Mouse (Mus musculus): ENCODE measurements around the gene Muc3a. TPM values are rescaled to one million over a fixed set of nuclear protein-coding genes. Genes with fewer than 3 reads are reported as not detected.

Muc3a gene
- 0.11 and 0.13 TPM in 2 replicates for polyA plus RNA-seq (2014; fragmentation: Nextera tagmentation; extraction: Ambion mirVana)

DNA sequence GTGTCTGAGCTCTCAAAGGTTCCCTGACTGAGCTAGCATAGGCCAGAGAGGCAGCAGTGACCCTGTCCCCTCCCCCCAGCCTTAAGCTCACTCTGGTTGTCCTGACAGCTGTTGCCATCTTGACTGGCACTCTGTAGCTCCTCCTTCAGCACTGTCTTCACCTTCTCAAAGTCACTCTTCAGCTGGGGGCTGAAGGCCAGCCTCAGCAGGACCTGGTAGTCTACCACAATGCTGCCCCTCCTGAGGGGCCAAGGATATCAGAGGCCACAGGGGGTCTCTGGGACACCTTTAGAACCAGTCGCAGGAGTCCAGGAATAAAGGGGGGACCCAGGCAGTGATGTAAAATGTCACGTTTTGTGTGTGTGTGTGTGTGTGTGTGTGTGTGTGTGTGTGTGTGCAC, at the start of gene Muc3a:
Gene Muc3a, minus strand, starts transcription at position 101 of the 400 bp plus-strand sequence.
- ATAC-seq (ENCODE audit: low FRiP score, low TSS enrichment): no peak
- H3K4me3 ChIP-seq (ENCODE audit: low read length): no peak within 1 kb of the TSS
- no peak within 1 kb of the TSS for H3K27ac ChIP-seq (ENCODE audit: low read depth, low read length)
- no peak within 1 kb of the TSS for H3K9ac ChIP-seq (ENCODE audit: low read depth, low read length)
- no peak within 1 kb of the TSS for H3K4me2 ChIP-seq (replicated peaks; ENCODE audit: low read depth, low read length)
- no peaks in the 10 kb centered on the region for H3K27me3 ChIP-seq (ENCODE audit: control insufficient read depth, insufficient read depth, low read length)
- H3K4me1 ChIP-seq (ENCODE audit: control insufficient read depth, insufficient read depth, low read length): no peaks in the 10 kb centered on the region
- H3K9me3 ChIP-seq (ENCODE audit: control insufficient read depth, low read length): no peaks in the 10 kb centered on the region
- no peaks in the 10 kb centered on the region for H3K36me3 ChIP-seq (ENCODE audit: control insufficient read depth, insufficient read depth, low read length)
- 81% methylated on average over 2 of the region's 2 CpGs for WGBS

DNA sequence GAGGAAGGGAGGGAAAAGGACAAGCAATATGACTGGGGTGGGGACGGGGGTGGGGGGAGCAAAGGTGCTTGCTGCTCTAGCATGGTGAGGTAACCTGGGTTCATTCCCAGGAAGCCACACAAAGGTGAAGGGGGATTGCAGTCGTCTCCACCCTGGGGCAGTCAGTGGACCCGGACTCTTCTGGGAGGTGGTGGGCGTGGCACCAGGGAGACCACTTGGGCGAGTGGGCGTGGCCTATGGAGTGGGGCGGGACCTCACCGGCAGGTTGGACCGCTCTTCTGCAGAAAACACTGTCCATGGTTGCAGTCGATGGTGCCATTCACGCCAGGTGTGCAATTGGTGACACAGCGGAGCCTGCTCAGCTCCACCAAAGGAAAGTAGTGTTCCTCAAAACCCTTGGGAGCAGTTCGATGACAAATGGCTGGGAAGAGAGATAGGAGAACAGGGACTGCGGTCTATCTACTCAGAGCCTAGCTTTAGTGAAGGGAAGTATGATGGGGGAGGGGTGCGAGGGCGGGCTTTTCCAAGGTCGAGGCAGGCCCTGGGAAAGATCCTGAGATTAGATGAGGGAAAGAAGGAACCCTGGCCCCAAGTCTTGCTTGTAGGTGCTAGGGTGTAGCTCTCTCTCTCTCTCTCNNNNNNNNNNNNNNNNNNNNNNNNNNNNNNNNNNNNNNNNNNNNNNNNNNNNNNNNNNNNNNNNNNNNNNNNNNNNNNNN, 917 bp downstream of the Muc3a start:
- no peaks in the 10 kb centered on the region for H3K9me3 ChIP-seq (ENCODE audit: control insufficient read depth, low read length)
- H3K4me2 ChIP-seq (replicated peaks; ENCODE audit: low read depth, low read length): no peak overlapping the region
- ATAC-seq (ENCODE audit: low FRiP score, low TSS enrichment): no peak
- no peaks in the 10 kb centered on the region for H3K4me1 ChIP-seq (ENCODE audit: control insufficient read depth, insufficient read depth, low read length)
- H3K27ac ChIP-seq (ENCODE audit: low read depth, low read length): no peak overlapping the region
- H3K27me3 ChIP-seq (ENCODE audit: control insufficient read depth, insufficient read depth, low read length): no peaks in the 10 kb centered on the region
- no peak overlapping the region for H3K4me3 ChIP-seq (ENCODE audit: low read length)
- no peaks in the 10 kb centered on the region for H3K36me3 ChIP-seq (ENCODE audit: control insufficient read depth, insufficient read depth, low read length)
- WGBS: 17% methylated on average over 17 of the region's 17 CpGs
- no peak overlapping the region for H3K9ac ChIP-seq (ENCODE audit: low read depth, low read length)

DNA sequence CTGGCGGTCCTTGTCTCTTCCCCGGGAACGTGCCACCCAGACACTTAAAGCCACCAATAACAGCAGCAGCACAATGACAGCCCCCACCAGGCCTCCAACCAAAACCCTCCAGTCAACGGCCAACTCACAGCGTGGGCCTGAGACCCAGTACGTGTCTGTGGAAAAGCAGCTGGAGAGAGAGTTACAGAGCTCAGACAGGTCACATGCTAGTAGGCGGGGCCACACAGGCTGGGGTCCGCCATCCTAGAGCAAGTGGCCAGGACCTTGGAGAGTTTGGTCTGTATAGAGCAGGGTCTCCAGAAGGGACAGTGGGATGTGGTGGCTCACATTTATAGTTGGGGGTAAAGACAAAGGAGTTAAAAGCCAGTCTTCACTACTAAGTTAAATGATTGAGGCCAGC, 1.5 kb downstream of the Muc3a start:
- H3K9me3 ChIP-seq (ENCODE audit: control insufficient read depth, low read length): no peaks in the 10 kb centered on the region
- no peak overlapping the region for H3K4me2 ChIP-seq (replicated peaks; ENCODE audit: low read depth, low read length)
- no peaks in the 10 kb centered on the region for H3K4me1 ChIP-seq (ENCODE audit: control insufficient read depth, insufficient read depth, low read length)
- H3K4me3 ChIP-seq (ENCODE audit: low read length): no peak overlapping the region
- H3K36me3 ChIP-seq (ENCODE audit: control insufficient read depth, insufficient read depth, low read length): no peaks in the 10 kb centered on the region
- ATAC-seq (ENCODE audit: low FRiP score, low TSS enrichment): no peak
- no peaks in the 10 kb centered on the region for H3K27me3 ChIP-seq (ENCODE audit: control insufficient read depth, insufficient read depth, low read length)
- H3K27ac ChIP-seq (ENCODE audit: low read depth, low read length): no peak overlapping the region
- 71% methylated on average over 8 of the region's 8 CpGs for WGBS
- H3K9ac ChIP-seq (ENCODE audit: low read depth, low read length): no peak overlapping the region

DNA sequence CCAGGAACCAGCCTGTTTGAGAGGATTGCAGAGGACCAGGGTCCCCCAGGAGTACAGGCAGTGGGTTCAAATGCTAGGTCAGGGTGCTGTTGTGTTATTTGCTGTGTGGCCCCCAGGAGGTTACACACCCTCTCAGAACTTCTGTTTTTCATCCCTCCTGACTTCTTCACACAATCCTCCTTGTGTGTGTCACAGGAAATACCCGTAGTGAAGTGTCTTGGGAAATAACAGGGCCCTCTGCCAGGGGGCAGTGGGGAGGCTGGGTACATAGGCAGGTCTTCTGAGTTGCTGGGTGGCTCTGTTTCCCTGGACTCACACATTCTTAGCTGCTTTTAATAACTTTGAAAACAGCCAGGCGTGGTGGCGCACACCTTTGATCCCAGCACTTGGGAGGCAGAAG, 6.9 kb downstream of the Muc3a start:
- WGBS: 79% methylated on average over 3 of the region's 3 CpGs
- Histone ChIP-seq H3K9ac (ENCODE audit: low read depth, low read length) (no peak overlapping the region), H3K4me1 (ENCODE audit: control insufficient read depth, insufficient read depth, low read length) (no peaks in the 10 kb centered on the region), H3K27ac (ENCODE audit: low read depth, low read length) (no peak overlapping the region), H3K9me3 (ENCODE audit: control insufficient read depth, low read length) (no peaks in the 10 kb centered on the region), H3K4me3 (ENCODE audit: low read length) (no peak overlapping the region), H3K36me3 (ENCODE audit: control insufficient read depth, insufficient read depth, low read length) (no peaks in the 10 kb centered on the region), H3K27me3 (ENCODE audit: control insufficient read depth, insufficient read depth, low read length) (no peaks in the 10 kb centered on the region), H3K4me2 (replicated peaks; ENCODE audit: low read depth, low read length) (no peak overlapping the region)
- ATAC-seq (ENCODE audit: low FRiP score, low TSS enrichment): no peak

DNA sequence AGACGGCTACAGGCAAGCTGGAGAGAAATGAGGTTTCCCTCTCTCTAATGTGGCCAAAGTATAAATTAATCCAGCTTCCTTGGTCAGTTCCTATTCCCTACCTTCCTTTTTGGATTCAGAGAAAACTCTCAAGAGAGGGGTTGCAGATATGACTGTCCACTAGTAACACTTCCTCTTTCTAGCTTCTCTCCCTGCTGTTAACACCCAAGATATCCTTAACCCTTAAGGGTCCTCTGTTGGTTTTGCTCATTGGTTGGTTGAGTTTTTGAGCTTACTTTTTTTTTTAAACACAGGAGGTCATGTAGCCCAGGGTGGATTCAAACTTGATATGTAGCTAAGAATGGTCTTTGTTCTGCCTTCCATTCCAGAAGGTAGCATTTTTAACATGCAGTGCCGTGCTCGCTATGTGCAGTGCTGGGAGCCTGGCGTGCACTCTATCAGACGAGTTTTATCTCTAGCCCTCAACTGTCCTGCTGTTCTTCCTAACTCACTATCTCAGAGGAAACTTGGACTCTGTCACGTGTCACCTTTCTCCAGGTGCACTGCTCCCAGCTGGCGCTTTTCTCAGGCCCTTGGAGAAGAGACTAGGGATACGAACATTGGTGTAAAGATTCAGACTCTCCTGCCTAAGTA, 17.6 kb downstream of the Muc3a start:
- Histone ChIP-seq H3K4me1 (ENCODE audit: control insufficient read depth, insufficient read depth, low read length) (no peaks in the 10 kb centered on the region), H3K36me3 (ENCODE audit: control insufficient read depth, insufficient read depth, low read length) (no peaks in the 10 kb centered on the region), H3K9me3 (ENCODE audit: control insufficient read depth, low read length) (no peaks in the 10 kb centered on the region), H3K9ac (ENCODE audit: low read depth, low read length) (no peak overlapping the region), H3K4me2 (replicated peaks; ENCODE audit: low read depth, low read length) (no peak overlapping the region), H3K4me3 (ENCODE audit: low read length) (no peak overlapping the region), H3K27ac (ENCODE audit: low read depth, low read length) (no peak overlapping the region), H3K27me3 (ENCODE audit: control insufficient read depth, insufficient read depth, low read length) (no peaks in the 10 kb centered on the region; the same call in 1 of the 2 replicates)
- no peak for ATAC-seq (ENCODE audit: low FRiP score, low TSS enrichment)
- WGBS: 81% methylated on average over 8 of the region's 8 CpGs

DNA sequence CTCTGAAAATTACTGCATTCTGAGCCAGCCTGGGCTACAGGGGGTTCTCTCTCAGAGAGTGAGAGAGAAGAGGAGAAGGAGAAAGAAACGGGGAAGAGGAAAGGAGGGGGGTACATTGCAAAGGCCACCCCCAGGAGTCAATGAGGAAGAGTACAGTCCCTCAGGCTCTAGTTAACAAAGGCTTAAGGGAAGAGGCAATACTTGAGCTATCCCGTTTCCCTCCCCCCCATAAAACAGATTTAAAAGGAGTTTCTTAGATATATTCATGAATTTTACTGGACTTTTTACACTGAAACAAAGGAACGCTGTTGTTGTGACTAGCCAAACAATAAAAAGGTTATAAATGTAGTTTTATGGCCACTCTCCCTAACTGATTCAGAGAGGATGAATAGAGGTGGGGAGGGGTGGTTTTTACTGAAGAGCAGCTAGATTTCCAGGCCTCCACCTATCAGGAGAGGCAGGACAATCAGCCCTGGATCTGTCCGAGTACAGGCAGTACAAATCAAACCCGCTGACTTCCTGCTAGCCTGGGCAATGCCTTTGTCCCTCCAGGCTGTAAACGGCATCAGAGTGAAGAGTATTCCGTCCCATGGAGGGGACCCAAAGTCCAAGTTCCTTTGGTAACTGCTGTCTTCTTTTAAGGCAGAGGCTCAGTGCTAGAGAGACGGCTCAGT, 18.8 kb downstream of the Muc3a start:
- peaks cover 3% of the 10 kb centered on the region for H3K27me3 ChIP-seq (ENCODE audit: control insufficient read depth, insufficient read depth, low read length)
- H3K9me3 ChIP-seq (ENCODE audit: control insufficient read depth, low read length): no peaks in the 10 kb centered on the region
- ATAC-seq (ENCODE audit: low FRiP score, low TSS enrichment): no peak
- H3K4me3 ChIP-seq (ENCODE audit: low read length): no peak overlapping the region
- 27% methylated on average over 8 of the region's 8 CpGs for WGBS
- no peaks in the 10 kb centered on the region for H3K36me3 ChIP-seq (ENCODE audit: control insufficient read depth, insufficient read depth, low read length)
- H3K4me1 ChIP-seq (ENCODE audit: control insufficient read depth, insufficient read depth, low read length): no peaks in the 10 kb centered on the region
- no peak overlapping the region for H3K9ac ChIP-seq (ENCODE audit: low read depth, low read length)
- H3K27ac ChIP-seq (ENCODE audit: low read depth, low read length): no peak overlapping the region
- no peak overlapping the region for H3K4me2 ChIP-seq (replicated peaks; ENCODE audit: low read depth, low read length)

DNA sequence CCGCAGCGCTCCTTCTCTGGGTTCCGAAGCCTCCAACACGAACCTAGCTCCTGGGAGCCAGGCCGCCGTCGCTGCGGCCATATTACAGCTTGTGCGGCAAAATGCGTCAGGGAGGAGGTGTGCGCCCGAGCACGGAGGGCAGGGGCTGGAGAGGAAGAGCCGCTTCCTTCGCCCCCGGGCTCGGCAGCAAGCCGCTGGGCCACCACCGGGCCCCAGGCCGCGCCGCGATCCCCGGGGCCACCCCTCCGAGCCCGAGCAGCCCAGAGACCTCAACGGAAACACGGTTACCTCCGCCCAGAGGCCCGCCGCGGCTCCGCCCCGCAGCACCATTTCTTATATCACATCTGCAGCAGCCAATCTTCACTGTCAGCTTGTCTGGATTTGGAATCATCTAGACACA, 22.9 kb downstream of the Muc3a start:
- Histone ChIP-seq H3K4me3 (ENCODE audit: low read length) (peak overlapping the region; percentile 50), H3K4me1 (ENCODE audit: control insufficient read depth, insufficient read depth, low read length) (no peaks in the 10 kb centered on the region), H3K27ac (ENCODE audit: low read depth, low read length) (no peak overlapping the region), H3K27me3 (ENCODE audit: control insufficient read depth, insufficient read depth, low read length) (peaks cover 3% of the 10 kb centered on the region), H3K9ac (ENCODE audit: low read depth, low read length) (peak overlapping the region; percentile 57), H3K4me2 (replicated peaks; ENCODE audit: low read depth, low read length) (peak overlapping the region; percentile 84), H3K36me3 (ENCODE audit: control insufficient read depth, insufficient read depth, low read length) (no peaks in the 10 kb centered on the region), H3K9me3 (ENCODE audit: control insufficient read depth, low read length) (no peaks in the 10 kb centered on the region)
- under 1% methylated on average over 34 of the region's 34 CpGs for WGBS
- ATAC-seq (ENCODE audit: low FRiP score, low TSS enrichment): 0 out of 2 replicates have a peak, but pooled peaks have one; percentile 57

DNA sequence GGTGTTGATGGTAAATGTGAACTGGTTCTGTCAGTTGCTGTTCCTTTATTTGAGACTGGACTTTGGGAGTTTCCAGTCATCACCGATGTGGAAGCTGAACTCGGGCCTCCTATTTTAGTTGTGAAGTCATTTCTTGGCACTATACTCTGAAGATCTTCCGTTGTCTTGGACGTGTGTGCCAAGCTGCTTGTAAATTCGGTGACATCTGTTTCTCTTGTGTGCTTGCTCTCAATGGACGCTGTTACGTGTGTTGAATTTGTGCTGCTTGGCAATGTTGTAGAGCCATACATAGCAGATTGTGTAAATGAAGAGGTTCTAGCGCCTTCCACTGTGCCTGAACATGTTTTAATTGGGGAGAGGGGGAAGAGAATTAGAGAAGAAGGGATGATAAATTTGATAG, 26.8 kb downstream of the Muc3a start:
- H3K36me3 ChIP-seq (ENCODE audit: control insufficient read depth, insufficient read depth, low read length): no peaks in the 10 kb centered on the region
- H3K9ac ChIP-seq (ENCODE audit: low read depth, low read length): no peak overlapping the region
- 94% methylated on average over 8 of the region's 8 CpGs for WGBS
- no peak overlapping the region for H3K4me3 ChIP-seq (ENCODE audit: low read length)
- H3K27ac ChIP-seq (ENCODE audit: low read depth, low read length): no peak overlapping the region
- no peak for ATAC-seq (ENCODE audit: low FRiP score, low TSS enrichment)
- peaks cover 3% of the 10 kb centered on the region for H3K27me3 ChIP-seq (ENCODE audit: control insufficient read depth, insufficient read depth, low read length)
- H3K9me3 ChIP-seq (ENCODE audit: control insufficient read depth, low read length): no peaks in the 10 kb centered on the region
- no peak overlapping the region for H3K4me2 ChIP-seq (replicated peaks; ENCODE audit: low read depth, low read length)
- no peaks in the 10 kb centered on the region for H3K4me1 ChIP-seq (ENCODE audit: control insufficient read depth, insufficient read depth, low read length)
